Mouse (Mus musculus) erythroblast, embryonic 14.5 days (primary cell): ENCODE data around the gene Ptprg. TPM values are rescaled to one million over a fixed set of nuclear protein-coding genes. Genes with fewer than 3 reads are reported as not detected.

Experiments
- H3K27me3 ChIP-seq: 2 replicates; pipeline ENCODE4 v1.6.1; 2012; ENCODE audit warnings: inconsistent platforms; ENCODE audit not compliant: control insufficient read depth
- H3K36me3 ChIP-seq: 2 replicates; pipeline ENCODE4 v1.6.1; 2012; ENCODE audit warnings: mild to moderate bottlenecking, inconsistent platforms; ENCODE audit not compliant: control insufficient read depth
- H3K4me1 ChIP-seq: 2 replicates; pipeline ENCODE4 v1.6.1; 2012; ENCODE audit warnings: inconsistent platforms; ENCODE audit not compliant: control insufficient read depth
- H3K4me3 ChIP-seq: replicated peaks from 2 replicates; pipeline ENCODE3; 2012; ENCODE audit warnings: moderate library complexity, mild to moderate bottlenecking, inconsistent platforms
- H3K9me3 ChIP-seq: 2 replicates; pipeline ENCODE4 v1.6.1; 2012; ENCODE audit warnings: low read length, inconsistent platforms, mixed read lengths; ENCODE audit not compliant: control insufficient read depth
- GATA1 ChIP-seq: IDR thresholded peaks from 2 replicates; pipeline ENCODE4 v1.6.1; 2012; ENCODE audit warnings: low read length, inconsistent platforms, mixed read lengths
- TAL1 ChIP-seq: IDR thresholded peaks from 3 replicates; pipeline ENCODE4 v1.6.1; 2012; ENCODE audit warnings: low read length, inconsistent platforms, mixed read lengths
- polyA plus RNA-seq: library from polyadenylated mRNA; stranded (reverse); fragments of >175 nt; gene quantifications from 2 replicates; pipeline ENCODE4 v1.2.3, GENCODE M21; 2012

The Ptprg gene
- polyA plus RNA-seq, 1 experiment, result not detected

DNA sequence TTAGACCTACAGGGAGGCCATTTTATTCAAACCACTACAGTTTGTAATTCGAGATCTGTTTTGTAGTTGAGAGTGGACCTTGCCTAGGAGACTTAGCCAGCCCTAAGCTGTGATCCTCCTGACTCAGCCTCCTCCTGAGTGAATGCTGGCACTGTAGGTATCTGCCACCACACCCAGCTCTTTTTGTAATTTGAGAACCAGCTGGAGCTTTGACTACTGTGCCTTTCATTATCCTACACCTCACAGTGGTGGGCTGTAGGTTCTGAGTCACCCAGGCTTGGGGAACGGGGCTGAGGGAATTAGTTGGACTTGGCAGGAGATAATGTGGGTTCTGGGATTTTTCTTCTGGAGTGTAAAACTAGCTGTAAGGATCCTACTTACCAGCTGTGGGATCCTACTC, 9.5 kb downstream of the Ptprg start:
- TF ChIP-seq GATA1 (no peak), TAL1 (no peak)
- H3K36me3 ChIP-seq, result no peaks in the 10 kb centered on the region
- no peaks in the 10 kb centered on the region for H3K4me1 ChIP-seq
- H3K9me3 ChIP-seq, result no peaks in the 10 kb centered on the region
- H3K27me3 ChIP-seq, result no peaks in the 10 kb centered on the region
- H3K4me3 ChIP-seq, result no peak overlapping the region

- no peaks in the 10 kb centered on the region for H3K36me3 ChIP-seq
- no peak overlapping the region for H3K4me3 ChIP-seq
- H3K4me1 ChIP-seq, result no peaks in the 10 kb centered on the region
- no peaks in the 10 kb centered on the region for H3K27me3 ChIP-seq
- no peak for TF ChIP-seq TAL1
- no peak for TF ChIP-seq GATA1
- no peaks in the 10 kb centered on the region for H3K9me3 ChIP-seq
Measured at GRCm38 (mm10) chr14:11563656-11564055, 10.3 kb downstream of the Ptprg start.

DNA sequence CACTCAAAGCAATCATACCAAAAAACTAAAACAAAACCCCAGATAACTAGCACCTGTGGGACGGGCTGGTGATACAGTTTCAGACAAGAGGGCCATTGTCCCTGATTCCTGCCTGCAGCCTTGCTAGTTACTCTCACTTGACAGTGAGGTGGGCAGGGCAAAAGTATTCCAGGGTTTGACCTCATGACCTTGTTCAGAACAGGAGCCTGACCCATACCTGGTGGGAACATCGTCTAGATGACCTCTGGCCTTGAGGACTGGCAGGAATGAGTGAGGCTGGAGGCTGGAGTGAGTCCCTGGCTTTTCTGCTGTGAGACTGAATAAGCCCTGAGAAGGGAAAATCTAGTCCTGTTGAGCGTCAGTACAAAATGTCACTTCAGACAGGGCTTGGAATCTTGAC, 11.1 kb downstream of the Ptprg start:
- H3K36me3 ChIP-seq, result no peaks in the 10 kb centered on the region
- H3K27me3 ChIP-seq, result no peaks in the 10 kb centered on the region
- no peaks in the 10 kb centered on the region for H3K4me1 ChIP-seq
- no peaks in the 10 kb centered on the region for H3K9me3 ChIP-seq
- no peak overlapping the region for H3K4me3 ChIP-seq
- no peak for TF ChIP-seq TAL1
- no peak for TF ChIP-seq GATA1

DNA sequence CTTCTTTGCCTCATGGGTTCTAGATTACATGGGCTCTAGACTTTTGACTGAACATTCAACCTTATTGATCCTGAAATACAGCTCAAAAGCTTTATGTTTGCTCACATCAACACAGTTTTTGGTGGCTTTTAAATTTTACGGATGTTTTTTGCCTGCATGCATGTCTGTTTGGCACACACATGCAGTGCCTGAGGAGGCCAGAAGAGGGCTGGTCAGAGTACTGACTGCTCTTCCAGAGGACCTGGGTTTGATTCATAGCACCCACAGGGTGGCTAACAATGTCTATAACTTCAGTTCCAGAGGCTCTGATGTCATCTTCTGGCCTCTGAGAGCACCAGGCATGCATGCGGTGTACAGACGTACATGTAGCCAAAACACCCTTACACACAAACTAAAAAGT, 12.0 kb downstream of the Ptprg start:
- H3K36me3 ChIP-seq, result no peaks in the 10 kb centered on the region
- no peaks in the 10 kb centered on the region for H3K9me3 ChIP-seq
- no peaks in the 10 kb centered on the region for H3K27me3 ChIP-seq
- no peak overlapping the region for H3K4me3 ChIP-seq
- TF ChIP-seq GATA1 (no peak), TAL1 (no peak)
- H3K4me1 ChIP-seq, result no peaks in the 10 kb centered on the region

DNA sequence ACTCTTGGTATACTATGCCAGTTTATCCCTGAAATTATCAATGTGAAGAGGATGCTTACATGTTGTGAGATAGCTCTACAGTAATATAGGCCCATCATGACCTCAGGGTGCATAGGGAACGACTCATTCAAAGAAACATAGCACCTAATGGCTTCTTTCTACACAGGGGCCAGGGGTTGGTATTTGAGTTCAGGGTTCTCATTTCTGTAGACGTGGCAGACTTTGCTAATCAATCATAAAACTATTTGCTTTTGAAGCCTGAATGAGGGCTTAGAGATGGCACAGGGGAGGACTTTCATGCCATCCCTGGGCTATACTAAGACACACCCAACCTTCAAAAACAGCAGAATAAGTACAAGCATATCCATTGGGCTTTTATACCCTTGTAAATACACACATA, 16.4 kb downstream of the Ptprg start:
- no peaks in the 10 kb centered on the region for H3K27me3 ChIP-seq
- no peaks in the 10 kb centered on the region for H3K9me3 ChIP-seq
- H3K4me3 ChIP-seq, result no peak overlapping the region
- H3K36me3 ChIP-seq, result no peaks in the 10 kb centered on the region
- TF ChIP-seq TAL1 (no peak), GATA1 (no peak)
- no peaks in the 10 kb centered on the region for H3K4me1 ChIP-seq

- no peak overlapping the region for H3K4me3 ChIP-seq
- H3K36me3 ChIP-seq, result no peaks in the 10 kb centered on the region
- no peaks in the 10 kb centered on the region for H3K27me3 ChIP-seq
- no peaks in the 10 kb centered on the region for H3K9me3 ChIP-seq
- no peaks in the 10 kb centered on the region for H3K4me1 ChIP-seq
- TF ChIP-seq GATA1 (no peak), TAL1 (no peak)
Measured at GRCm38 (mm10) chr14:11571766-11572394, 18.5 kb downstream of the Ptprg start.

DNA sequence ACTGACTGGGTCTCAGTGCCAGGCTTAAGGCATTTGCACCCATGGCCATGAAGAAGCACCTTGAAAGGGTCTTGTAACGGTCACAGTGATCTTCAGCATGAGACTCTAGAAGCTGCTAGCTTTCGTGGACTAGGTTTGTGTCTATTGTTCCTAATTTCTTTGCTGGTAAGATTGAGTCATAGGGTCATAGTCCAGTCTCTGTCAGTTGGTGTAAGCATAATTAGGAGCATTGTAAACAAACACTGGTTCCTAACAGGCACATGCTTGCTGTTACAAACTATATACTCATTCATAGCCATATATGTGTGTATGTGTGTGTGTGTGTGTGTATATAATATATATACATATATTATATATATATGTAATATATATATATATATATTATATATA, 19.1 kb downstream of the Ptprg start:
- TF ChIP-seq TAL1 (no peak), GATA1 (no peak)
- Histone ChIP-seq H3K27me3 (no peaks in the 10 kb centered on the region), H3K4me3 (no peak overlapping the region), H3K4me1 (no peaks in the 10 kb centered on the region), H3K36me3 (no peaks in the 10 kb centered on the region), H3K9me3 (no peaks in the 10 kb centered on the region)

DNA sequence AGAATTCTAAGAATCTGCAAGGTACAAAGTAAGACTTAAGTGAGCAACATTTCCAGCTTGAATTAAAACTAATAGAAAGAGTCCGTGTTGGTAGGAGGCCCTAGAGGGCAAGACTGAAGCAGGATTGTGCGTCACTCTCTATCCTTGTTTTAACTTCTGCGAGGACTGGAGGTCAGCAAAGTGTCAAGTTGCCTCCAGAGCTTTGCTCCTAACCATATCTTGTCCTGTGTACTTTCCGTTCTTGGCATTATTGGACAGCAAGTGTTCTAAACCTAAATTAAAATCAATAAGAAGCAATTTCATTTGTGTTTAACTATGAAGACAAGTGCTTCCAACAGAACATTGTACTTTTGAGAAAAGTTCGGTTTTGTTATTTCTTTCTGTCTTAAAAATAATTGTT, 20.4 kb downstream of the Ptprg start:
- Histone ChIP-seq H3K4me3 (no peak overlapping the region), H3K4me1 (no peaks in the 10 kb centered on the region), H3K9me3 (no peaks in the 10 kb centered on the region), H3K36me3 (no peaks in the 10 kb centered on the region), H3K27me3 (no peaks in the 10 kb centered on the region)
- TF ChIP-seq GATA1, result no peak
- TF ChIP-seq TAL1, result no peak

DNA sequence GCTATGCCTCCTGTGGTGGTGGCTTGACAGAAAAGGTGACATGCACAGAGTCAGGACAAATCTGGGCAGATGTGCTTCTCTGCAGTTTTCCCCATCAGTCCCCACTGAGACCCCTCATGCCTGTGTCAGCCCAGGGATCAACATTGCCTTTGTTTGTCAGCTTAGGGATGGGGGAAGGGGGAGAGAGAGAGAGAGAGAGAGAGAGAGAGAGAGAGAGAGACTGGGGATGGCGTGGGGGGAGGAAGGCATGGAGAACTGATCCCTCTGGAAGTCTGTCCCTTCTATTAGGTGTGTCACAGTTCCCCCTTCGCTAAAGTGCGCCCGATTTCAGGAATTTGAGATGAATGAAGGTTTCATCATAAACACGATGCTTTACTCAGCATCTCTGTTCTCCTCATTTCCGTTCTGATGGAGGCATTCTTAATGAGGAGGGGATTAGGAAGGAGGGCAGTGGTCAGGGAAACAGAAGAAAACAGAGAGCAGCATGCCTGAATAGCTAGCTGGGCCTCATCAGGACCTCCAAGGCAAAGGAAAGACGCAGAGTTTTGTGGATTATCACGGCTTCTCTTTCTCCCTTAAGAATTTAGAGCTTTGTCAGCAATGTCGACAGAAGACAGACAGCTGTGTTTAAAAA, 24.1 kb downstream of the Ptprg start:
- H3K9me3 ChIP-seq, result no peaks in the 10 kb centered on the region
- H3K4me1 ChIP-seq, result no peaks in the 10 kb centered on the region
- H3K27me3 ChIP-seq, result no peaks in the 10 kb centered on the region
- TF ChIP-seq GATA1 (no peak), TAL1 (no peak)
- no peak overlapping the region for H3K4me3 ChIP-seq
- H3K36me3 ChIP-seq, result no peaks in the 10 kb centered on the region

GRCm38 (mm10) chr14:11577910-11578309, 24.6 kb downstream of the Ptprg start:
- no peaks in the 10 kb centered on the region for H3K36me3 ChIP-seq
- no peaks in the 10 kb centered on the region for H3K27me3 ChIP-seq
- H3K4me1 ChIP-seq, result no peaks in the 10 kb centered on the region
- no peak for TF ChIP-seq GATA1
- no peak for TF ChIP-seq TAL1
- no peaks in the 10 kb centered on the region for H3K9me3 ChIP-seq
- no peak overlapping the region for H3K4me3 ChIP-seq
